Mouse (Mus musculus) liver, embryonic 11.5 days (tissue): Measurements from ENCODE around the gene Esrrg. TPM values are rescaled to one million over a fixed set of nuclear protein-coding genes. Genes with fewer than 3 reads are reported as not detected.

ENCODE experiments used
- ATAC-seq: fragments of 200-750 bp; cut with Nextera tagmentation; replicated peaks from 2 replicates; pipeline ENCODE4 v1.8.0; 2017; ENCODE audit warnings: moderate number of reproducible peaks, mild to moderate bottlenecking, moderate TSS enrichment, moderate library complexity; ENCODE audit not compliant: low FRiP score
- DNase-seq: peaks from one replicate; pipeline ENCODE4 v3.0.0-alpha.2; 2017; ENCODE audit warnings: low spot score
- H3K27ac ChIP-seq: fragments of 300-500 bp; sonication (generic); 2 replicates; pipeline ENCODE4 v1.5.1; 2014; ENCODE audit warnings: mild to moderate bottlenecking, low read depth, low read length, control low read depth
- H3K27me3 ChIP-seq: fragments of 300-500 bp; sonication (generic); replicated peaks from 2 replicates; pipeline ENCODE4 v1.6.1; 2014; ENCODE audit warnings: low read length, mixed read lengths; ENCODE audit not compliant: control insufficient read depth, insufficient read depth
- H3K36me3 ChIP-seq: fragments of 300-500 bp; sonication (generic); 2 replicates; pipeline ENCODE4 v1.6.1; 2014; ENCODE audit warnings: mild to moderate bottlenecking, low read length, moderate library complexity, mixed read lengths; ENCODE audit not compliant: control insufficient read depth, insufficient read depth
- H3K4me1 ChIP-seq: fragments of 300-500 bp; sonication (generic); replicated peaks from 2 replicates; pipeline ENCODE4 v1.6.1; 2014; ENCODE audit warnings: low read length, mixed read lengths; ENCODE audit not compliant: control insufficient read depth, insufficient read depth
- H3K4me2 ChIP-seq: fragments of 300-500 bp; sonication (generic); 2 replicates; pipeline ENCODE4 v1.6.1; 2014; ENCODE audit warnings: mild to moderate bottlenecking, control low read depth, moderate library complexity
- H3K4me3 ChIP-seq: fragments of 300-500 bp; sonication (generic); 2 replicates; pipeline ENCODE4 v1.5.1; 2014; ENCODE audit warnings: low read depth, low read length, control low read depth
- H3K9ac ChIP-seq: fragments of 300-500 bp; sonication (generic); 2 replicates; pipeline ENCODE4 v1.6.1; 2014; ENCODE audit warnings: low read depth, low read length, control low read depth
- H3K9me3 ChIP-seq: fragments of 300-500 bp; sonication (generic); 2 replicates; pipeline ENCODE4 v1.6.1; 2016; ENCODE audit warnings: low read length, inconsistent platforms, mixed read lengths; ENCODE audit not compliant: control insufficient read depth
- WGBS: fragments of 180-500 bp; shearing (Covaris S2); extraction: QIAGEN DNeasy Blood & Tissue Kit; methylation state at CpG from one replicate; pipeline ENCODE4 v1.1.7; 2014; 5-methylcytosine and 5-hydroxymethylcytosine counted together
- polyA plus RNA-seq: library from polyadenylated mRNA; unstranded; fragments of >200 nt; fragmentation: Nextera tagmentation; extraction: Ambion mirVana; gene quantifications from 2 replicates; pipeline ENCODE4 v1.2.1, GENCODE M21; 2014

The Esrrg gene
- polyA plus RNA-seq, 1 experiment from 2014 or later = 0.95 TPM

GRCm38 (mm10) chr1:188009868-188010267 is 401.3 kb downstream of the Esrrg start:
- WGBS = 70% methylated on average over 5 of the region's 5 CpGs
- no peaks in the 10 kb centered on the region for H3K36me3 ChIP-seq
- no peak for ATAC-seq
- H3K4me2 ChIP-seq = no peak overlapping the region
- H3K27me3 ChIP-seq = no peaks in the 10 kb centered on the region; the same call in none of the 2 replicates
- no peaks in the 10 kb centered on the region for H3K9me3 ChIP-seq
- H3K27ac ChIP-seq = no peak overlapping the region
- no peaks in the 10 kb centered on the region for H3K4me1 ChIP-seq
- H3K4me3 ChIP-seq = no peak overlapping the region
- H3K9ac ChIP-seq = no peak overlapping the region
- DNase-seq = no peak

- Histone ChIP-seq H3K9ac (no peak overlapping the region), H3K4me1 (no peaks in the 10 kb centered on the region), H3K27ac (no peak overlapping the region), H3K4me3 (no peak overlapping the region), H3K9me3 (no peaks in the 10 kb centered on the region), H3K36me3 (no peaks in the 10 kb centered on the region), H3K27me3 (no peaks in the 10 kb centered on the region; the same call in none of the 2 replicates), H3K4me2 (no peak overlapping the region)
- 81% methylated on average over 1 of the region's 1 CpGs for whole genome bisulfite sequencing
- DNase-seq = no peak
- no peak for ATAC-seq
These were observed 402.3 kb downstream of the Esrrg start for GRCm38 (mm10) chr1:188010860-188011259.

- no peak for DNase-seq
- H3K9ac ChIP-seq = no peak overlapping the region
- no peak for ATAC-seq
- H3K4me2 ChIP-seq = no peak overlapping the region
- H3K27me3 ChIP-seq = no peaks in the 10 kb centered on the region
- WGBS = 85% methylated on average over 4 of the region's 4 CpGs
- H3K36me3 ChIP-seq = no peaks in the 10 kb centered on the region
- no peak overlapping the region for H3K27ac ChIP-seq
- H3K4me3 ChIP-seq = no peak overlapping the region
- H3K4me1 ChIP-seq = no peaks in the 10 kb centered on the region
- H3K9me3 ChIP-seq = no peaks in the 10 kb centered on the region
These were observed 405.8 kb downstream of the Esrrg start for GRCm38 (mm10) chr1:188014411-188014810.

GRCm38 (mm10) chr1:188017956-188018862 is 409.6 kb downstream of the Esrrg start:
- Histone ChIP-seq H3K4me1 (no peaks in the 10 kb centered on the region), H3K27me3 (no peaks in the 10 kb centered on the region), H3K4me3 (no peak overlapping the region), H3K9ac (no peak overlapping the region), H3K27ac (no peak overlapping the region), H3K9me3 (no peaks in the 10 kb centered on the region), H3K36me3 (no peaks in the 10 kb centered on the region), H3K4me2 (no peak overlapping the region)
- ATAC-seq = no peak
- WGBS = 57% methylated on average over 14 of the region's 14 CpGs
- DNase-seq = no peak

GRCm38 (mm10) chr1:188029205-188029604 is 420.6 kb downstream of the Esrrg start:
- Histone ChIP-seq H3K9ac (no peak overlapping the region), H3K27me3 (no peaks in the 10 kb centered on the region), H3K4me1 (no peaks in the 10 kb centered on the region), H3K4me2 (no peak overlapping the region), H3K27ac (no peak overlapping the region), H3K36me3 (no peaks in the 10 kb centered on the region), H3K9me3 (no peaks in the 10 kb centered on the region), H3K4me3 (no peak overlapping the region)
- 73% methylated on average over 8 of the region's 8 CpGs for WGBS
- no peak for DNase-seq
- ATAC-seq = no peak

- Histone ChIP-seq H3K27me3 (no peaks in the 10 kb centered on the region), H3K27ac (no peak overlapping the region), H3K4me3 (no peak overlapping the region), H3K4me1 (no peaks in the 10 kb centered on the region), H3K36me3 (no peaks in the 10 kb centered on the region), H3K9ac (no peak overlapping the region), H3K9me3 (no peaks in the 10 kb centered on the region), H3K4me2 (no peak overlapping the region)
- WGBS = 41% methylated on average over 10 of the region's 10 CpGs
- no peak for ATAC-seq
- DNase-seq = no peak
These were observed 421.5 kb downstream of the Esrrg start for GRCm38 (mm10) chr1:188030116-188030515.

GRCm38 (mm10) chr1:188031276-188031675 is 422.7 kb downstream of the Esrrg start:
- no peaks in the 10 kb centered on the region for H3K27me3 ChIP-seq
- no peak overlapping the region for H3K4me3 ChIP-seq
- H3K9ac ChIP-seq = no peak overlapping the region
- 28% methylated on average over 4 of the region's 4 CpGs for whole genome bisulfite sequencing
- H3K4me2 ChIP-seq = no peak overlapping the region
- no peaks in the 10 kb centered on the region for H3K4me1 ChIP-seq
- H3K9me3 ChIP-seq = no peaks in the 10 kb centered on the region
- no peak overlapping the region for H3K27ac ChIP-seq
- ATAC-seq = no peak
- H3K36me3 ChIP-seq = no peaks in the 10 kb centered on the region
- no peak for DNase-seq

- no peak overlapping the region for H3K9ac ChIP-seq
- DNase-seq (no peak), ATAC-seq (no peak)
- H3K4me2 ChIP-seq = no peak overlapping the region
- H3K4me1 ChIP-seq = no peaks in the 10 kb centered on the region
- no peaks in the 10 kb centered on the region for H3K27me3 ChIP-seq
- 44% methylated on average over 8 of the region's 8 CpGs for WGBS
- H3K27ac ChIP-seq = no peak overlapping the region
- H3K9me3 ChIP-seq = no peaks in the 10 kb centered on the region
- H3K36me3 ChIP-seq = no peaks in the 10 kb centered on the region
- no peak overlapping the region for H3K4me3 ChIP-seq
These were observed 427.4 kb downstream of the Esrrg start for GRCm38 (mm10) chr1:188035957-188036356.

- WGBS = 75% methylated on average over 6 of the region's 6 CpGs
These were observed 438.1 kb downstream of the Esrrg start for GRCm38 (mm10) chr1:188046691-188047121.

More at GRCm38 (mm10) chr1:188046691-188047121, 438.1 kb downstream of the Esrrg start:
- Histone ChIP-seq H3K4me2 (no peak overlapping the region), H3K27ac (no peak overlapping the region), H3K9ac (no peak overlapping the region), H3K27me3 (no peaks in the 10 kb centered on the region), H3K9me3 (no peaks in the 10 kb centered on the region), H3K4me3 (no peak overlapping the region), H3K4me1 (no peaks in the 10 kb centered on the region), H3K36me3 (no peaks in the 10 kb centered on the region)
- ATAC-seq = no peak
- no peak for DNase-seq
